Mouse (Mus musculus) hindbrain, embryonic 14.5 days (tissue): ENCODE results near the gene Bcap29. TPM values are rescaled to one million over a fixed set of nuclear protein-coding genes. Genes with fewer than 3 reads are reported as not detected.

ENCODE experiments used
- ATAC-seq: fragments of 200-750 bp; cut with Nextera tagmentation; 2 replicates; pipeline ENCODE4 v1.8.0; 2017; ENCODE audit warnings: moderate number of reproducible peaks, mild to moderate bottlenecking, moderate TSS enrichment, moderate library complexity; ENCODE audit not compliant: low FRiP score
- DNase-seq: peaks from one replicate; pipeline ENCODE4 v3.0.0-alpha.2; 2015; ENCODE audit warnings: low spot score
- H3K27ac ChIP-seq: fragments of 300-500 bp; sonication (generic); 2 replicates; pipeline ENCODE4 v1.5.1; 2014; ENCODE audit warnings: mild to moderate bottlenecking, moderate library complexity
- H3K27me3 ChIP-seq: fragments of 300-500 bp; sonication (generic); 2 replicates; pipeline ENCODE4 v1.6.1; 2014; ENCODE audit warnings: mild to moderate bottlenecking, low read length, mixed read lengths; ENCODE audit not compliant: control insufficient read depth, insufficient read depth
- H3K36me3 ChIP-seq: fragments of 300-500 bp; sonication (generic); replicated peaks from 2 replicates; pipeline ENCODE4 v1.6.1; 2014; ENCODE audit not compliant: control insufficient read depth, insufficient read depth
- H3K4me1 ChIP-seq: fragments of 300-500 bp; sonication (generic); replicated peaks from 2 replicates; pipeline ENCODE4 v1.6.1; 2014; ENCODE audit warnings: antibody characterized with exemption, low read length, mixed read lengths; ENCODE audit not compliant: control insufficient read depth, insufficient read depth
- H3K4me2 ChIP-seq: fragments of 300-500 bp; sonication (generic); replicated peaks from 2 replicates; pipeline ENCODE4 v1.6.1; 2014; ENCODE audit warnings: mild to moderate bottlenecking, moderate library complexity
- H3K4me3 ChIP-seq: fragments of 300-500 bp; sonication (generic); replicated peaks from 2 replicates; pipeline ENCODE4 v1.5.1; 2014; ENCODE audit warnings: mild to moderate bottlenecking, low read length
- H3K9ac ChIP-seq: fragments of 300-500 bp; sonication (generic); 2 replicates; pipeline ENCODE4 v1.6.1; 2014
- H3K9me3 ChIP-seq: fragments of 300-500 bp; sonication (generic); 2 replicates; pipeline ENCODE4 v1.6.1; 2016; ENCODE audit warnings: low read length; ENCODE audit not compliant: control insufficient read depth
- WGBS: fragments of 180-500 bp; shearing (Covaris S2); extraction: QIAGEN DNeasy Blood & Tissue Kit; methylation state at CpG from one replicate; pipeline ENCODE4 v1.1.7; 2014; 5-methylcytosine and 5-hydroxymethylcytosine counted together
- polyA plus RNA-seq: library from polyadenylated mRNA; unstranded; fragments of >200 nt; fragmentation: Nextera tagmentation; extraction: Ambion mirVana; gene quantifications from 2 replicates; pipeline ENCODE4 v1.2.1, GENCODE M21; 2014

The Bcap29 gene
- 27.8 and 29.3 TPM in 2 replicates for polyA plus RNA-seq

DNA sequence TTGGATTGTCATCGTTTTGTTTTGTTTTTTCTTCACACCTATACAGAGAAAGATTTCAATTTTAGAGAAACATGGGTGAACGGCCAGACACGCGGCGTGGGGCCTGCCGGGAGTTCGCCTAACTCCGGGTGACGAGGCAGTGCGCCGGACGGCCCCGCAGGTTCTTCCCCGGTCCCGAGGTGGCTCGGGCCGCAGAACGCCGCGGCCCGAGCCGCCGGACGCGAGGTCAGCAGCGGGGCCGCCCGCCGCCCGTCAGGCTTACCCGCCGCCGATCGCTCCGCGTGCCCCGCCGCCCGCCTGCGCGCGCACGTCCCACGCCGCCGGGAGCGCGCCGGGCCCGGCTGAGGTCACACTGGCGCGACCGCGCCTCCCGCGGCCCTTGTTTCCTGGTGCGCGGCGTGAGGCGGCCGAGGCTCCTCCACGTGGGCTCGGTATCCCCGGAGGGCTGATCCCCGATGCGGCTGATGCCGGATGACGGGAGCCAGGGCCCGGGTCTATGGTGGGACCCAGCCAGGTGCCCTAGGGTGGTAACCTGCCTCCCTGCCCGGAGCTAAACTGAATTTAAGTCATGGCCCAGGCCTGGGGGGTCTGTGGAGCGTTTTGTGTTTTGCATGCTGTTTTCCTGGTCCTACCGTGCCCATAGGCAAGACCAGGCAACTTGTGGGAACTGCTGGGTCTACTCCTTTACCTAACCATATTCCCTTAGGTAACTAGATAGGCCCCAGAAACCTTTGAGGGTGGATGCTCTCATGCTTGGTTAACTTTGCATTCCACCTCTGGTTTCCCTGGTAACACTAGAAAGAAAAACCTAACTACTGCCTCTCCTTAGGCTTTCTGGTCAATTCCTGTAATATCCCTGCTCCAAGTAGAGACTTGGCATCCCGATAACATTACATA, at the start of gene Bcap29:
Gene Bcap29 (minus strand): TSS at position 316 of the 897 bp plus-strand sequence.
- 4% methylated on average over 71 of the region's 73 CpGs for WGBS
- Histone ChIP-seq H3K4me1 (peaks cover 9% of the 10 kb centered on the region), H3K4me2 (peak within 1 kb of the TSS; percentile 75), H3K9ac (peak within 1 kb of the TSS; percentile 79), H3K27me3 (no peaks in the 10 kb centered on the region), H3K9me3 (no peaks in the 10 kb centered on the region), H3K27ac (peak within 1 kb of the TSS; percentile 14), H3K4me3 (peak within 1 kb of the TSS; percentile 66), H3K36me3 (0 out of 2 replicates have a peak, but pooled peaks cover 4% of the 10 kb centered on the region)
- peak; percentile 86 for ATAC-seq
- peak; percentile 78 for DNase-seq

DNA sequence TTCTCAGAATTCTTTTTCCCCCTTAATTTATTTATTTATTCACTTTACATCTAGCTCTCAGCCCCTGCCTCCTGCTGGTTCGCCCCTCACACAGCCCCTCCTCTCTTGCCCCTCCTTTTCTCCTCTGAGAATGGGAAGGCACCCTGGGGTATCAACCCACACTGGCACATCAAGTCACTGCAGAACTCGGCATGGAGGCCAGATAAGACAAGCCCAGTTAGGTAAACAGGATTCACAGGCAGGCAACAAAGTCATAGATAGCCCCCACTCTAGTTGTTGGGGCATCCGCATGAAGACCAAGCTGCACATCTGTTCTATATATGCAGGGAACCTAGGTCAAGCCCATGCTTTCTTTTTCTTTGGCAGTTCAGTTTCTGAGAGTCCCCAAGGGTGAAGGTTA, 32.7 kb upstream of the Bcap29 start:
- 56% methylated on average over 3 of the region's 3 CpGs for WGBS
- H3K36me3 ChIP-seq: peaks cover 49% of the 10 kb centered on the region

DNA sequence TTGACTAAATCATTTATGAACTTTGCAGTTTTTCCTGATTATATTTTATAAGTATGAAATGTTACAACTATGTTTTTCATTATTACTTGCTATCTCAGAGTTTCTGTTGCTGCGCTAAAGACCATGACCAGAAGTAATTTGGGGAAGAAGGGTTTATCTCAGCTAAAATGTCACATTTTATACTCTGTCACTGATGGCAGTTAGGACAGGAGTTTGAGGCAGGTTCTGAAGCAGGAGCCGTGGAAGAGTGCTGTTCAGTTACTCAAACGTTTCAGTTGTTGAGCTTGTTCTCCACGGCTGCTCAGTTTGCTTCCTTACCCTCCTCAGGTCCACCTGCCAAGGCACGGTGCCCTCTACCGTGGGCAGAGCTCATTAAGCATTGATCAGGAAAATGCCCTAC, 31.5 kb upstream of the Bcap29 start:
- no peak overlapping the region for H3K9ac ChIP-seq
- no peaks in the 10 kb centered on the region for H3K27me3 ChIP-seq
- WGBS: 80% methylated on average over 6 of the region's 6 CpGs
- no peaks in the 10 kb centered on the region for H3K4me1 ChIP-seq
- no peak for DNase-seq
- no peak overlapping the region for H3K4me3 ChIP-seq
- H3K36me3 ChIP-seq: peaks cover 42% of the 10 kb centered on the region
- H3K9me3 ChIP-seq: no peaks in the 10 kb centered on the region
- ATAC-seq: no peak
- no peak overlapping the region for H3K27ac ChIP-seq
- no peak overlapping the region for H3K4me2 ChIP-seq

More for the DNA sequence above, 32.7 kb upstream of the Bcap29 start:
- Histone ChIP-seq H3K9me3 (no peaks in the 10 kb centered on the region), H3K9ac (no peak overlapping the region), H3K4me1 (no peaks in the 10 kb centered on the region), H3K27me3 (no peaks in the 10 kb centered on the region), H3K4me2 (no peak overlapping the region), H3K4me3 (no peak overlapping the region), H3K27ac (no peak overlapping the region)
- no peak for DNase-seq
- ATAC-seq: no peak

DNA sequence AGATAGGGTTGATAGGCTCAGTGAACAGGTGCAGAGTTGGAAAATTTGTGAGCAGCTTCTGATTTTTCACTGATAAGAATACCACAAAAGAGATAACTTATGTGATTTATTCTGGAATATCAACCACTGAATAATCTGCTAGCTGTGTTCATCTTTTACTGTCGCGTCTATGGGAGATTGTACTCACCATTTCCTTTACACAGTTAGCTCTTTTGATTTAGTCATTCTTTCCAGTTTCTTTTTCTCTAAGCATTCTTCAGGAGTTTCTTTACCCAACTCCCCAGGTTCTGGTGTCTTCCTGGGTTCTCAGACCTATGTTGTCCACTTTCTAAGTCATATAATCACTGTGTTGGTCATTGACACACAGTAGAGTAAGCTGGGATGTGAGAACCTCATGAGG, 22.4 kb upstream of the Bcap29 start:
- Histone ChIP-seq H3K4me3 (no peak overlapping the region), H3K27me3 (no peaks in the 10 kb centered on the region), H3K36me3 (no peaks in the 10 kb centered on the region), H3K4me2 (no peak overlapping the region), H3K4me1 (peaks cover 9% of the 10 kb centered on the region), H3K27ac (no peak overlapping the region), H3K9ac (no peak overlapping the region), H3K9me3 (no peaks in the 10 kb centered on the region)
- 97% methylated on average over 2 of the region's 2 CpGs for WGBS
- DNase-seq (no peak), ATAC-seq (no peak)

DNA sequence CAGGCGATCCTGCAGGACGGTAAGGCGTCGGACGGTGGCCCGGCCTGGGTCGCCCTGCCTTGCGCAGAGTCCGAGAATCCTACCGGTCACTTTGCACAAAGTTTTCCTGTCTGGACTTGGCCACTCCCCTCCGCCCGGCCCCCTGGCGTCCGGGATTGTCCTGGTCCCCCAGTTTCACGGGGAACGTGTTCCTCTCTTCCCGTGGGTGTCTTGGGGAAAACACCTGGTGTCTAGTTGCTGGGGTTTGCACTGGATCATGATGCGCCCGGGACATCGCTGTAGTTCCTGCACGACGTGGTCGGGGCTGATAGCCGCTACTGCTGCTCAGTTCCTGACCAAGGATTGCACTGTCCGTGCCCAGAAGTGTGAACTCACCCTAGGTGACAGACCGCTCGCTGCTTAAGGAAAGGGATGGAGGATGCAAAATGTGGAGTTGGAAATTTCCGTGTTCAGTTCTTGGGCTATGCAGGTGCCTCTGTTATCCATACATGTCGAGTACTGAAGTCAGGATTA, 20.6 kb upstream of the Bcap29 start:
- ATAC-seq (peak; percentile 67; the same call in 1 of the 2 replicates), DNase-seq (no peak)
- H3K27me3 ChIP-seq: no peaks in the 10 kb centered on the region
- no peaks in the 10 kb centered on the region for H3K36me3 ChIP-seq
- H3K4me2 ChIP-seq: peak overlapping the region; percentile 81
- H3K4me1 ChIP-seq: peaks cover 9% of the 10 kb centered on the region
- H3K4me3 ChIP-seq: peak overlapping the region; percentile 94
- WGBS: under 1% methylated on average over 29 of the region's 29 CpGs
- no peaks in the 10 kb centered on the region for H3K9me3 ChIP-seq
- H3K9ac ChIP-seq: peak overlapping the region; percentile 79
- peak overlapping the region; percentile 80 for H3K27ac ChIP-seq

DNA sequence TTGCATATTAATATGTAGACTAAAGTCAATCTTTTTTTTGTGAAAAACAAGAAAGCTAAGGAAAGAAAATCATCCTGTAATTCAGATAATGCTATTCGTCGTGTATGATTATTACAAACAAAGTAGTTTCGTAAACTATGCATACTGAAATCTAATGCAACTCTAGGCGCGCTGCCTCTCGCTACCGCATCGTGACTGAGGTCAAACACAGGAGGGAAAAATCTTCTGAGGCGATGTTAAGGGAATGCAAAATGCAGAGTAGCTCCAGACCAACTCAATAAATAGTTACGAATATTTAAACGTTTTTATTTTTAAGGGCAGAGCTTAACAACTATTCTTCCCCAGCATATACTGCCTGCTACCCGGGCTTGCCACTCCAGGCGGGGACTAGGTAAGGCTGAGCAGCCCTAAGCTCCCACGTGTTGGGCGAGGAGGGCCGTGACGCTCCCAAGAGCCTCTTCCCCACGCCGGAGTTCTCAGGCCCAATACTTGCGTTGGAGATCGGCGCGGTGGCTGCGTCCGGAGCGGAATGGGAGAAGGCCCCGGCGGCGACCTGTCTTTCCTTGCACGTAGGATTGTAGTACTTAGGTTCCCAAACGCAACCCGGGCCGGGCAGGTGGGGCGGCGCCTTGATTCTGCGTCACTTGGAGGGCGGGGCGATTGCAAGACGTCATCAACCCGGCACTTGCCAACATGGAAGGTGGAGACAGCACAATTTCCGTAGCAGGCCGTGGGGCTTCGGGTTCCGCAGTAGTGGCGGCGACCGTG, 19.9 kb upstream of the Bcap29 start, which contains the start of the genes Dus4l and Cog5:
Gene Dus4l (minus strand): TSS at position 630 of the 768 bp plus-strand sequence.
Gene Cog5 (plus strand): TSS at position 673 of the 768 bp plus-strand sequence.
- Histone ChIP-seq H3K36me3 (no peaks in the 10 kb centered on the region), H3K27ac (peak within 1 kb of the TSS; percentile 80), H3K9me3 (no peaks in the 10 kb centered on the region), H3K27me3 (no peaks in the 10 kb centered on the region), H3K4me1 (peaks cover 9% of the 10 kb centered on the region), H3K9ac (peak within 1 kb of the TSS; percentile 79), H3K4me3 (peak within 1 kb of the TSS; percentile 94), H3K4me2 (peak within 1 kb of the TSS; percentile 81)
- ATAC-seq: peak; percentile 98
- WGBS: under 1% methylated on average over 47 of the region's 47 CpGs
- peak; percentile 95 for DNase-seq

DNA sequence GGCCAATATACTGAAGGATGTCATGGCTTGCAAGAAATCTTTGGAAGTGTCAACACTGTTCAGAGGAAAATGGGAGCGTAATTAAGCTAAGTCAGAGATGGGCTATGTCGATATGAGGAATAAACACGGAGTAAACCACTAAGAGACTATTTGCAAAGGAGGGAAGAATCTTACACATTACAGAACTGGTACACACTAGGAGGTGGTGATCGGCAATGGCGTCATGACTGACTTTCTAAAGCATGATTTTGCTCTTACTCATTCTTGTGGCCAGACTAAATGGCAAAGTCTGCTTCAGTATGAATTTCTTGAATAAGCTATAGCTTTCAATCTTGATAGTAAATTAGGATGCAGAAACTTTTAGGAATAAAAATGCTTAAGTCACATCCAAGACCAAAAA, 19.2 kb upstream of the Bcap29 start:
- 83% methylated on average over 5 of the region's 5 CpGs for WGBS
- no peak for ATAC-seq

DNA sequence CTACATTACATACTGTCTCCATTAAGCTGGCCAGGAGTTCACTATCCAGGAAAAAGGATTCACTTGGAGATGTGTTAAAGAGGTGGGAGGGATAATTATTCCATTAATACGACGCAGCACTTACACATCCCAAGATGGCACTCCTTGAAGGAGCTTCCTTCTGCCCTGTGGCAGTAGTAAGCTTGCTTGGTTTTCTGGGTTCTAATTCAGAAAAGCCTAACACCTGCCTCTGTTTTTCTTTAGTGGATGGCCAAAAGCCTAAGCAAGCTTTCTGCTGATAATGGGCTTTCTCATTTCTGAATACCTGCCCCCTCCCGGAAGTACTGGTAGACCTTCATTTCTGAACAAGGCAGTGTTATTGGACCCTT, 766 bp upstream of the Bcap29 start:
- Histone ChIP-seq H3K9me3 (no peaks in the 10 kb centered on the region), H3K36me3 (no peaks in the 10 kb centered on the region), H3K9ac (peak overlapping the region; percentile 79), H3K4me3 (no peak overlapping the region), H3K27ac (no peak overlapping the region), H3K4me1 (peaks cover 9% of the 10 kb centered on the region), H3K27me3 (no peaks in the 10 kb centered on the region), H3K4me2 (peak overlapping the region; percentile 75)
- ATAC-seq (no peak; the same call in 1 of the 2 replicates), DNase-seq (no peak)
- whole genome bisulfite sequencing: 71% methylated on average over 3 of the region's 3 CpGs

More for the DNA sequence above, 19.2 kb upstream of the Bcap29 start:
- no peak for DNase-seq
- H3K27me3 ChIP-seq: no peaks in the 10 kb centered on the region
- H3K9ac ChIP-seq: peak overlapping the region; percentile 79
- peak overlapping the region; percentile 94; the same call in 1 of the 2 replicates for H3K4me3 ChIP-seq
- peak overlapping the region; percentile 81 for H3K4me2 ChIP-seq
- H3K36me3 ChIP-seq: peaks cover 4% of the 10 kb centered on the region; the same call in 1 of the 2 replicates
- peaks cover 9% of the 10 kb centered on the region for H3K4me1 ChIP-seq
- no peak overlapping the region for H3K27ac ChIP-seq
- no peaks in the 10 kb centered on the region for H3K9me3 ChIP-seq

DNA sequence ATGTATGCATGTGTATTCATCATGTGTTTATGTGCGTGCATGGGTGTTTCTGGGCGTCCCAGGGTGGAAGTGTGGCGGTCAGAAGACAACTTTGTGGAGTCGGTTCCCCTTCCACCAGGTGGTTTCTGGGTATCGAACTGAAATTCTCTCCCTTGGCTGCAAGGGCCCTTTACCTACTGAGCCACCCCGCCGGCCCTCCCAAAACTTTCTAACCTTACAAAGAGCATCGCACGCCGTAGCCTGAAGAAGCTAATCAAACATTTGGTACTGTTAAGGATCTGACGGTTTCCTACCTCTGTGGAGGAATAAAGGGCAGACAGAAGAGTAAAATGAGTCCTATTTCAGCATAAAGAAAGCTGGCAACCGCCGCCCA, 502 bp downstream of the Bcap29 start:
- Histone ChIP-seq H3K27me3 (no peaks in the 10 kb centered on the region), H3K9me3 (no peaks in the 10 kb centered on the region), H3K36me3 (0 out of 2 replicates have a peak, but pooled peaks cover 4% of the 10 kb centered on the region), H3K4me3 (peak overlapping the region; percentile 66), H3K9ac (peak overlapping the region; percentile 79), H3K4me2 (peak overlapping the region; percentile 75), H3K4me1 (peaks cover 9% of the 10 kb centered on the region), H3K27ac (no peak overlapping the region; the same call in 1 of the 2 replicates)
- DNase-seq (peak; percentile 44), ATAC-seq (peak; percentile 31)
- WGBS: 9% methylated on average over 13 of the region's 13 CpGs
